Mouse (Mus musculus) gastrocnemius, postnatal 4 days (tissue): ENCODE results near the gene Gm49318. TPM values are rescaled to one million over a fixed set of nuclear protein-coding genes. Genes with fewer than 3 reads are reported as not detected.

Experiments used
- microRNA-seq: library from miRNA; unstranded; fragments of <30 nt; microRNA quantifications from one replicate; pipeline ENCODE4 v1.2.0, GENCODE M21; 2021
- total RNA-seq, 2 experiments: library from RNA; stranded (reverse); gene quantifications; 2 replicates each; pipeline ENCODE4 v1.2.3; 2021

Gene Gm49318
- total RNA-seq, 2 experiments from 2014 or later = 0.54 TPM; not detected in 1

Small RNAs within 50 kb of the gene (microRNA-seq; reads per million reads assigned to microRNA genes)
- gene Mir7084 = not detected

Other genes starting within 250 kb of the Gm49318 start
- under 1 TPM in 1 of 2 experiments, not detected in 1; 0.54 TPM for gene Angptl8, start 235.7 kb downstream of the Gm49318 start, total RNA-seq
- 10 to 100 TPM; 34.3 to 44.5 TPM for gene Dock6, start 218.6 kb downstream of the Gm49318 start, total RNA-seq
- gene Rab3d, start 153.1 kb downstream of the Gm49318 start, total RNA-seq = 10 to 100 TPM; 12.6 to 16.1 TPM
- 1 to 10 TPM in 1 of 2 experiments, under 1 TPM in 1; 0.98 to 1.3 TPM for gene Ccdc159, start 143.8 kb downstream of the Gm49318 start, total RNA-seq
- 10 to 100 TPM; 18.9 to 21.4 TPM for gene Tmem205, start 143.7 kb downstream of the Gm49318 start, total RNA-seq
- 1 to 10 TPM; 4.4 to 4.8 TPM for gene Plppr2, start 134.2 kb downstream of the Gm49318 start, total RNA-seq
- 1 to 10 TPM; 5.2 to 6.3 TPM for gene Swsap1, start 115.5 kb downstream of the Gm49318 start, total RNA-seq
- gene Epor, start 107.8 kb downstream of the Gm49318 start, total RNA-seq = 1 to 10 TPM; 6.5 to 7.5 TPM
- gene Rgl3, start 81.8 kb downstream of the Gm49318 start, total RNA-seq = under 1 TPM; 0.21 to 0.22 TPM
- under 1 TPM in 1 of 2 experiments, not detected in 1; 0.23 TPM for gene Ccdc151, start 68.6 kb downstream of the Gm49318 start, total RNA-seq
- gene Prkcsh, start 68.5 kb downstream of the Gm49318 start, total RNA-seq = 10 to 100 TPM; 61.4 to 66.1 TPM
- gene Elavl3, start 19.2 kb downstream of the Gm49318 start, total RNA-seq = under 1 TPM; 0.08 to 0.12 TPM
- gene Zfp653, start 117 bp upstream of the Gm49318 start, total RNA-seq = 1 to 10 TPM; 5.6 to 7.4 TPM
- gene Ecsit, start 14.2 kb upstream of the Gm49318 start, total RNA-seq = 10 to 100 TPM; 33.7 to 36.0 TPM
- gene Cnn1, start 28.0 kb upstream of the Gm49318 start, total RNA-seq = 1 to 10 TPM; 7.2 to 7.5 TPM
- gene Elof1, start 45.9 kb upstream of the Gm49318 start, total RNA-seq = 10 to 100 TPM; 54.4 to 54.9 TPM
- gene Acp5, start 64.5 kb upstream of the Gm49318 start, total RNA-seq = 1 to 10 TPM; 2.5 to 3.4 TPM
- 10 to 100 TPM; 34.3 to 34.6 TPM for gene Pigyl, start 85.6 kb upstream of the Gm49318 start, total RNA-seq
- gene Zfp872, start 116.8 kb upstream of the Gm49318 start, total RNA-seq = not detected
- gene Zfp809, start 154.5 kb upstream of the Gm49318 start, total RNA-seq = 10 to 100 TPM; 13.4 to 15.0 TPM
- under 1 TPM; 0.21 to 0.27 TPM for gene Zfp599, start 188.6 kb upstream of the Gm49318 start, total RNA-seq
- 1 to 10 TPM; 4.2 to 5.2 TPM for gene Zfp810, start 236.4 kb upstream of the Gm49318 start, total RNA-seq